Mouse (Mus musculus) left cerebral cortex, adult 18-20 months (tissue): ENCODE results near the gene B4gat1. TPM values are rescaled to one million over a fixed set of nuclear protein-coding genes. Genes with fewer than 3 reads are reported as not detected.

Experiments used
- DNase-seq, 2 experiments: peaks; one replicate each; pipeline ENCODE4 v3.0.0; 2021 to 2022; ENCODE audit warnings: low spot score in 2 of 2, mixed read lengths in 1 of 2
- total RNA-seq, 2 experiments: library from RNA; stranded (reverse); gene quantifications; 2 replicates each; pipeline ENCODE4 v1.2.3; 2021

Gene B4gat1
- total RNA-seq, 2 experiments from 2014 or later = 118 to 120 TPM

- peak; percentile 81 to 93 for DNase-seq
Measured at GRCm38 (mm10) chr19:5023621-5024479, 14.8 kb upstream of the B4gat1 start, which contains the start of gene Slc29a2. TSS of gene Slc29a2 (plus strand) at chr19:5023860.

GRCm38 (mm10) chr19:5026111-5026510 is 12.5 kb upstream of the B4gat1 start:
- DNase-seq = no peak

GRCm38 (mm10) chr19:5032686-5033085 is 5.9 kb upstream of the B4gat1 start:
- DNase-seq = no peak

GRCm38 (mm10) chr19:5036577-5036976 is 2.0 kb upstream of the B4gat1 start:
- no peak for DNase-seq

GRCm38 (mm10) chr19:5037678-5038571 is 701 bp upstream of the B4gat1 start:
- peak; percentile 89 to 90 for DNase-seq

GRCm38 (mm10) chr19:5039301-5040114 is 882 bp downstream of the B4gat1 start:
- DNase-seq = peak in 1 of 2 experiments; percentile 32

GRCm38 (mm10) chr19:5040862-5041523 is 2.4 kb downstream of the B4gat1 start, which contains the start of gene Brms1:
TSS of gene Brms1 (plus strand) at chr19:5041354.
- peak; percentile 93 for DNase-seq

GRCm38 (mm10) chr19:5041588-5041987 is 3.0 kb downstream of the B4gat1 start:
- DNase-seq = no peak

GRCm38 (mm10) chr19:5045531-5045930 is 6.9 kb downstream of the B4gat1 start:
- DNase-seq = no peak

GRCm38 (mm10) chr19:5048138-5049056 is 9.8 kb downstream of the B4gat1 start:
- DNase-seq = peak; percentile 70 to 82

GRCm38 (mm10) chr19:5049325-5049724 is 10.7 kb downstream of the B4gat1 start:
- no peak for DNase-seq

- DNase-seq = peak; percentile 69 to 84
Measured at GRCm38 (mm10) chr19:5050047-5050905, 11.7 kb downstream of the B4gat1 start, which contains the start of gene Rin1. TSS of gene Rin1 (plus strand) at chr19:5050481.

GRCm38 (mm10) chr19:5051031-5051430 is 12.4 kb downstream of the B4gat1 start:
- peak in 1 of 2 experiments; percentile 42 for DNase-seq

GRCm38 (mm10) chr19:5051515-5051914 is 12.9 kb downstream of the B4gat1 start:
- no peak for DNase-seq

- DNase-seq = peak; percentile 72 to 79
Measured at GRCm38 (mm10) chr19:5052166-5052822, 13.7 kb downstream of the B4gat1 start.

GRCm38 (mm10) chr19:5052853-5053252 is 14.2 kb downstream of the B4gat1 start:
- DNase-seq = no peak

GRCm38 (mm10) chr19:5053909-5054308 is 15.3 kb downstream of the B4gat1 start:
- DNase-seq = peak; percentile 70 to 71

GRCm38 (mm10) chr19:5056251-5056650 is 17.6 kb downstream of the B4gat1 start:
- no peak for DNase-seq
